Mouse (Mus musculus): Measurements from ENCODE around the gene Shmt1. TPM values are rescaled to one million over a fixed set of nuclear protein-coding genes. Genes with fewer than 3 reads are reported as not detected.

Gene Shmt1
- polyA plus RNA-seq, 1 experiment from 2014 or later: 108 TPM

DNA sequence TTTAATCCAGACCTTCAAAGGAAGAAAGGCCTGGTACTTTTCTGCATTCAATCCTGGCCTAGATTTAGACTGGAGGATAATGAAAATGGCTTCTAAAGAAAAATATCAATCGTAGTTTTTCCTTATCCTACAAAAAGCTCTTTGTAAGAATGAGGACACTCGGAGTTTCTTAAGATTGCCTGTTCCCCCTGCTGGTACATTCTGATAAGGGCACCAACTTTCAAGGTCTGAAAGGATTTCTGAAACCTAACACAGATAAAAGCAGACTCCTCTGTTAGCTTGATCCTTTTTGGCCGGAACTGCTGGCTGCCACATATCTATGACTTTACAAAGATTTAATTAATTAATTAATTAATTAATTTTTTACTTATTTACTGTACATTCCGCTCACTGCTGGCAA, 44.5 kb downstream of the Shmt1 start:
- no peak overlapping the region for H3K9ac ChIP-seq
- no peak for ATAC-seq
- WGBS: 82% methylated on average over 4 of the region's 4 CpGs
- no peaks in the 10 kb centered on the region for H3K36me3 ChIP-seq
- H3K4me3 ChIP-seq (replicated peaks): no peak overlapping the region
- no peaks in the 10 kb centered on the region for H3K9me3 ChIP-seq
- H3K4me2 ChIP-seq (replicated peaks): no peak overlapping the region
- H3K27ac ChIP-seq: no peak overlapping the region
- no peaks in the 10 kb centered on the region for H3K27me3 ChIP-seq (replicated peaks)
- H3K4me1 ChIP-seq (replicated peaks): no peaks in the 10 kb centered on the region

DNA sequence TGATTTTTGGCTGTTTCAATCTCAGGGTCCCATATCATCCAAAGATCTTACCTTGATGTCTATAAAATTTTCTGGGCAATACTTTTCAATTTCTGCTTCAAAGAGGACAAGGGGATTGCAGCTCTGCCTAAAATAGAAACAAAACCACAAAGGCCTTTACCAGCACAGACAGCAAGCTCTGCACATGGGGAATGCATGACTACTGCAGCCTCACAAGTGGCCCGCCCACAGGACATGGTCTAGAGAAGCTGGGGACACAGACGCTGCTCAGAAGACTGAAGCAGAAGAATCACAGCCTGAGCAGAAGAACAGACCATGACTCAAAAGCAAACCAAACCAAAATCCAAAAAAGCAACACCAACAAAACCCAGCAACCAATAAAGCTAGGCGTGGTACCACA, 49.8 kb downstream of the Shmt1 start:
- WGBS: 90% methylated on average over 3 of the region's 3 CpGs
- ATAC-seq: no peak

GRCm38 (mm10) chr11:60755570-60755969, 55.9 kb downstream of the Shmt1 start:
- ATAC-seq: no peak
- Histone ChIP-seq H3K36me3 (peaks cover 26% of the 10 kb centered on the region), H3K27ac (no peak overlapping the region)

More for the DNA sequence above, 49.8 kb downstream of the Shmt1 start:
- H3K4me1 ChIP-seq (replicated peaks): no peaks in the 10 kb centered on the region
- H3K4me2 ChIP-seq (replicated peaks): no peak overlapping the region
- no peak overlapping the region for H3K4me3 ChIP-seq (replicated peaks)
- H3K9ac ChIP-seq: no peak overlapping the region
- peaks cover 12% of the 10 kb centered on the region; the same call in 1 of the 2 replicates for H3K36me3 ChIP-seq
- H3K9me3 ChIP-seq: no peaks in the 10 kb centered on the region
- no peak overlapping the region for H3K27ac ChIP-seq
- H3K27me3 ChIP-seq (replicated peaks): no peaks in the 10 kb centered on the region

GRCm38 (mm10) chr11:60740321-60740720, 71.2 kb downstream of the Shmt1 start:
- Histone ChIP-seq H3K9ac (no peak overlapping the region), H3K4me1 (replicated peaks) (no peaks in the 10 kb centered on the region), H3K9me3 (no peaks in the 10 kb centered on the region), H3K4me2 (replicated peaks) (no peak overlapping the region), H3K27me3 (replicated peaks) (no peaks in the 10 kb centered on the region), H3K36me3 (peaks cover 26% of the 10 kb centered on the region; the same call in 1 of the 2 replicates), H3K4me3 (replicated peaks) (no peak overlapping the region), H3K27ac (no peak overlapping the region)
- WGBS: 81% methylated on average over 3 of the region's 3 CpGs
- no peak for ATAC-seq

More at GRCm38 (mm10) chr11:60755570-60755969, 55.9 kb downstream of the Shmt1 start:
- Histone ChIP-seq H3K4me1 (replicated peaks) (no peaks in the 10 kb centered on the region), H3K9me3 (no peaks in the 10 kb centered on the region), H3K9ac (no peak overlapping the region), H3K4me2 (replicated peaks) (no peak overlapping the region), H3K4me3 (replicated peaks) (no peak overlapping the region), H3K27me3 (replicated peaks) (no peaks in the 10 kb centered on the region)
- WGBS: 87% methylated on average over 7 of the region's 7 CpGs

Other genes with a start within 250 kb of the Shmt1 start
- gene Llgl1, start 112.0 kb downstream of the Shmt1 start, polyA plus RNA-seq (2015; fragmentation: Nextera tagmentation; extraction: Ambion mirVana): 32.6 and 34.3 TPM in 2 replicates
- gene Flii, start 84.5 kb downstream of the Shmt1 start, polyA plus RNA-seq (2015; fragmentation: Nextera tagmentation; extraction: Ambion mirVana): 74.8 and 86.2 TPM in 2 replicates
- gene Mief2, start 83.3 kb downstream of the Shmt1 start, polyA plus RNA-seq (2015; fragmentation: Nextera tagmentation; extraction: Ambion mirVana): 9.3 and 9.4 TPM in 2 replicates
- 12.1 and 13.0 TPM in 2 replicates for gene Top3a, start 34.4 kb downstream of the Shmt1 start, polyA plus RNA-seq (2015; fragmentation: Nextera tagmentation; extraction: Ambion mirVana)
- gene Smcr8, start 34.2 kb downstream of the Shmt1 start, polyA plus RNA-seq (2015; fragmentation: Nextera tagmentation; extraction: Ambion mirVana): 6.5 and 6.6 TPM in 2 replicates
- 55.4 and 56.9 TPM in 2 replicates for gene Dhrs7b, start 18.9 kb upstream of the Shmt1 start, polyA plus RNA-seq (2015; fragmentation: Nextera tagmentation; extraction: Ambion mirVana)
- 62.9 and 70.9 TPM in 2 replicates for gene Tmem11, start 67.6 kb upstream of the Shmt1 start, polyA plus RNA-seq (2015; fragmentation: Nextera tagmentation; extraction: Ambion mirVana)
- gene Natd1, start 103.0 kb upstream of the Shmt1 start, polyA plus RNA-seq (2015; fragmentation: Nextera tagmentation; extraction: Ambion mirVana): 9.6 and 11.9 TPM in 2 replicates
- 127 and 144 TPM in 2 replicates for gene Map2k3, start 120.3 kb upstream of the Shmt1 start, polyA plus RNA-seq (2015; fragmentation: Nextera tagmentation; extraction: Ambion mirVana)
- gene Kcnj12, start 210.8 kb upstream of the Shmt1 start, polyA plus RNA-seq (2015; fragmentation: Nextera tagmentation; extraction: Ambion mirVana): 1.6 and 1.9 TPM in 2 replicates